Mouse (Mus musculus): ENCODE results near the gene Myo1e. TPM values are rescaled to one million over a fixed set of nuclear protein-coding genes. Genes with fewer than 3 reads are reported as not detected.

The Myo1e gene
- polyA plus RNA-seq, 1 experiment from 2014 or later = 5.9 TPM

DNA sequence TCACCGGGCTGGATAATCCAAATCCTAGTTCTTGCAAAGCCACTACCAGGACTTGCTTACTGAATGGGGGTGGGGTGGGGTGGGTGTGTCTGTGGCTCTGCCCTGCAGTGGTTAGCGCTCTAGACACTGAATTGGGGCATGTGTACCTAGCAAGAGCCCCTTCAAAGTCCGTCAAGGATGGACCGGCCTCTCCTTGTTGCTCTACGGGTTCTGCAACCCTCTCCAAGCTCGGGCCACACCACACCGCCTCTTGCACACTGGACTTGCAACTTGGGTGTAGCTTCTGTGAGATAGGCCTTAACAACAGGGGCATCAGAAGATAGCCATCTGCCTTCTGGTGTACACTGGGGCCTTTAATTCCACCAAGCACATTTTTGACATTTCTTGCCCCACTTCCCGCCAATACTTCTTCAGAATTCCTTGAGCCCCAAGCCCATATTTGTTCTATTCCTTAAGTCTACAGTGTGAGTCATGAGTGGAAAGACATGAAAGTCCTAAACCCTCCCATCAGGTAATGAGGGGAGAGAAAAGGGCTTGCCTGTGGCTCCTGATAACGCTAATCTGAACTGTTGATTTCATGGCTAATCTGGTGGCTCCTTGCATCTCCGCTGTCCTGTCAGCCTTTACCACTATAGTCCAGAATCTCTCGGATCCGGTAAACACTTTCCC lies 67.9 kb downstream of the Myo1e start:
- H3K9me3 ChIP-seq = no peaks in the 10 kb centered on the region
- no peak overlapping the region for H3K4me2 ChIP-seq (replicated peaks)
- no peak for ATAC-seq (replicated peaks)
- H3K4me1 ChIP-seq = peaks cover 3% of the 10 kb centered on the region; the same call in 1 of the 2 replicates
- no peaks in the 10 kb centered on the region for H3K27me3 ChIP-seq
- no peak overlapping the region for H3K9ac ChIP-seq (replicated peaks)
- H3K27ac ChIP-seq (replicated peaks) = no peak overlapping the region
- H3K4me3 ChIP-seq = no peak overlapping the region
- 95% methylated on average over 12 of the region's 12 CpGs for WGBS
- no peaks in the 10 kb centered on the region for H3K36me3 ChIP-seq

DNA sequence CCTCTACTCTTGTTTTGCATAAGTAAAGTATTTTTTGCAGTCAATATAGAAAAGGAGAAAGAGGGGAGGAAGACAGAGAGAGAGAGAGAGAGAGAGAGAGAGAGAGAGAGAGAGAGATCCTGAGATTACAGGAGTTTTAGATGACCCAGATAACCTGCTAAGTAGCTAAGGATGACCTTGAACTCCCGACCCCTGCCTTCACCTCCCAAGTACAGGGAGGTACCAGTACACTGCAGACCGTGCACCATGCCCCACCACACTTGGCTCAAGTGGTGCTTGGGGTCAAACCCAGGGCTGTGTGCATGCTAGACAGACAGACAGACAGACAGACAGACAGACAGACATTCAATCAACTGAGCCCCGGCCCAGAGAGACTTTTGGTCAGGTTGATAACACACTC lies 69.9 kb downstream of the Myo1e start:
- H3K27me3 ChIP-seq = no peaks in the 10 kb centered on the region
- 89% methylated on average over 3 of the region's 3 CpGs for WGBS
- no peak for ATAC-seq (replicated peaks)
- no peak overlapping the region for H3K4me3 ChIP-seq
- no peak overlapping the region for H3K27ac ChIP-seq (replicated peaks)
- no peak overlapping the region for H3K4me2 ChIP-seq (replicated peaks)
- no peaks in the 10 kb centered on the region for H3K36me3 ChIP-seq
- H3K9me3 ChIP-seq = no peaks in the 10 kb centered on the region
- no peaks in the 10 kb centered on the region for H3K4me1 ChIP-seq
- no peak overlapping the region for H3K9ac ChIP-seq (replicated peaks)

DNA sequence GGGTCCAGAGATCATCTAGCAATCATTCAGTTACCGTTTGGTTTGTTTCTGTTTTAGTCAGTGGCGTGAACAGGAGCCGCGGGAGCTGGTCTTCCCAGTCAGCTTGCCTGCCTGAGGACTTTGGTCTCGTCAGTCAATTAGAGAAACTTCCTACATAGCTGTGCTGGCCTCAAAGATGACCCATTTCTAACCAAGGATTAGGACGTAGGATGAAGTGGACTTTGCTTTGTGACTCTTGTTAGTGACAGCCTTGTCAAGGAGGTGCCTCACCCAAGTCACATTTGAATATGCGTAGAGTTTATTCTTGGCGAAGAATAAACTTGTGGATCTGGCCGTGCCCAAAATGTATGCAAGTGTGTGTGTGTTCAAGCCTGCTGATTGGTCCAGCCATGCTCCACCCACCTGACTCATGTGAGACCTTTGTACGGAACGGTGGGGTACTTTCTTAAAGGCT lies 70.4 kb downstream of the Myo1e start:
- Histone ChIP-seq H3K4me3 (no peak overlapping the region), H3K4me2 (replicated peaks) (no peak overlapping the region), H3K36me3 (no peaks in the 10 kb centered on the region), H3K9me3 (no peaks in the 10 kb centered on the region), H3K27ac (replicated peaks) (no peak overlapping the region), H3K27me3 (no peaks in the 10 kb centered on the region), H3K9ac (replicated peaks) (no peak overlapping the region), H3K4me1 (no peaks in the 10 kb centered on the region)
- 82% methylated on average over 11 of the region's 11 CpGs for WGBS
- ATAC-seq (replicated peaks) = no peak

- Histone ChIP-seq H3K9ac (replicated peaks) (no peak overlapping the region), H3K27ac (replicated peaks) (no peak overlapping the region), H3K36me3 (no peaks in the 10 kb centered on the region), H3K27me3 (no peaks in the 10 kb centered on the region), H3K4me3 (no peak overlapping the region), H3K9me3 (no peaks in the 10 kb centered on the region), H3K4me1 (no peaks in the 10 kb centered on the region), H3K4me2 (replicated peaks) (no peak overlapping the region)
- WGBS = 92% methylated on average over 8 of the region's 8 CpGs
- ATAC-seq (replicated peaks) = no peak
Observed at GRCm38 (mm10) chr9:70281407-70281806, 74.3 kb downstream of the Myo1e start.

DNA sequence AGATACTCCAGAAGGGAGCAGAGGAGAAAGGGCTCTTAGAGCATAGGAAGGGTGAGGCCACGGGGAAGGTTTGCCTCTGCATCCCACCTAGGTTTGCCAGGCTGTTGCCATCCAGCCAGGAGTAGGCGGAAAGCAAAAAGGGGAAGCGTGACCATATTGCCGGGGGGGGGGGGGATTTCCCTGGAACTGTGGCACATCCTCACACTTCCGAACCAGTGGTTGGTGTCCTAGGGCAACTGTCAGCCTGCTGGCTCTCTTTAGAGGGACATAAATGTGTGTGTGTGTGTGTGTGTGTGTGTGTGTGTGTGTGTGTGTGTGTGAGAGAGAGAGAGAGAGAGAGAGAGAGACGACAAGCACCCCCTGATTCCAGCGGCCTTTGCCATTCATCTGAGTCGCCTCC lies 75.0 kb downstream of the Myo1e start:
- no peaks in the 10 kb centered on the region for H3K36me3 ChIP-seq
- no peak overlapping the region for H3K4me2 ChIP-seq (replicated peaks)
- no peaks in the 10 kb centered on the region for H3K27me3 ChIP-seq
- H3K4me3 ChIP-seq = no peak overlapping the region
- no peaks in the 10 kb centered on the region for H3K4me1 ChIP-seq
- no peak overlapping the region for H3K9ac ChIP-seq (replicated peaks)
- ATAC-seq (replicated peaks) = no peak
- no peak overlapping the region for H3K27ac ChIP-seq (replicated peaks)
- 84% methylated on average over 8 of the region's 8 CpGs for WGBS
- H3K9me3 ChIP-seq = no peaks in the 10 kb centered on the region

- Histone ChIP-seq H3K4me3 (no peak overlapping the region), H3K4me1 (no peaks in the 10 kb centered on the region), H3K36me3 (no peaks in the 10 kb centered on the region), H3K27me3 (no peaks in the 10 kb centered on the region), H3K27ac (replicated peaks) (no peak overlapping the region), H3K9ac (replicated peaks) (no peak overlapping the region), H3K9me3 (no peaks in the 10 kb centered on the region), H3K4me2 (replicated peaks) (no peak overlapping the region)
- ATAC-seq (replicated peaks) = no peak
- 91% methylated on average over 4 of the region's 4 CpGs for WGBS
Observed at GRCm38 (mm10) chr9:70283151-70283550, 76.0 kb downstream of the Myo1e start.

DNA sequence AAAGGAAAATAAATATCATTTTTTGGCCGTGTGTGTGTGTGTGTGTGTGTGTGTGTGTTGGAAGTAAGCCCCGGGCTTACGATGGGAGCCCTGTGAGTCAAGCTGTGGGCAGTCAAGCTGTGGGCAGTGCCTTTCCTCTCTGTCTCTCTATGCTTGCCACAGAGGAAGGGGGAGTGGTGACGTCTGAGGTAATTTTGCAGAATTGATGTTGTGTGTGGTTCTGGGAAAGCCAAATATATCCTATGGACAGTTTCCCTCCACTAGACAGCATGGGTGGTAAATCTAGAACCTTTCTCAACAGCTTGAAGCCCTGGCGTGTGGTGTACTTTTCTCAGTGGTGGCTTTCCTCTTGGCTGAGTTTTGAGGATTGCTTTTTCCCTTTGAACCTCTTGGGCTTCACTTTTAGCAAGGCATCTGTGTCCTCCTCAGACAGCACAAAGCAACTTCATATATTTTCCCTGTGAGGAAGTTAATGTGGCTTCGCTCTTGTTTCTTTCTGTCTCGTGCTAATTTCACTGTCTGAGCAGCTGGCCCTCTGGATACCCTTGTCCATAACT lies 77.5 kb downstream of the Myo1e start:
- Histone ChIP-seq H3K9me3 (no peaks in the 10 kb centered on the region), H3K27ac (replicated peaks) (no peak overlapping the region), H3K4me1 (no peaks in the 10 kb centered on the region), H3K9ac (replicated peaks) (no peak overlapping the region), H3K27me3 (no peaks in the 10 kb centered on the region), H3K4me2 (replicated peaks) (no peak overlapping the region), H3K4me3 (no peak overlapping the region), H3K36me3 (no peaks in the 10 kb centered on the region)
- WGBS = 85% methylated on average over 7 of the region's 7 CpGs
- no peak for ATAC-seq (replicated peaks)

DNA sequence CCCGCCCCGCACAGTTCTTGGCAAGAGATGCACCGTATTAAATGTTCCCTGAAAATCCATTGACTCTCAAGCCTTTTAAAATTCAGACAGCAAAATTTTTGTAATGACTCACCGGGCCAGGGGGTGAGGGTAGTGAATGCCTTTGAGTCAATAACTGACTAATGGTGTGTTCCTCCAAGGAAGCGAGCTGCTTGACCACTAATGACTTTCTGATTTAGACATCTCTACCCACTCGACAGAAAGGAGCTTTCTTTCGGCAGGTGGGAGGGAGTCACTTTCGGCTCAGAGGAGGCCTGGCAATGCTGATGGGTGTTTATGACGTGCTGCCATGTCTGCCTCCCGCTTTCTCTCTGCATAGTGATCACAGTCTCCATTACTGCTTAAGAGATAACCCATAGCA lies 83.6 kb downstream of the Myo1e start:
- peak overlapping the region; percentile 25; the same call in 1 of the 2 replicates for H3K27ac ChIP-seq (replicated peaks)
- no peak overlapping the region for H3K9ac ChIP-seq (replicated peaks)
- H3K27me3 ChIP-seq = no peaks in the 10 kb centered on the region
- WGBS = 39% methylated on average over 10 of the region's 10 CpGs
- no peaks in the 10 kb centered on the region for H3K9me3 ChIP-seq
- no peak overlapping the region for H3K4me3 ChIP-seq
- H3K36me3 ChIP-seq = no peaks in the 10 kb centered on the region
- H3K4me2 ChIP-seq (replicated peaks) = no peak overlapping the region
- H3K4me1 ChIP-seq = peaks cover 11% of the 10 kb centered on the region
- no peak for ATAC-seq (replicated peaks)

DNA sequence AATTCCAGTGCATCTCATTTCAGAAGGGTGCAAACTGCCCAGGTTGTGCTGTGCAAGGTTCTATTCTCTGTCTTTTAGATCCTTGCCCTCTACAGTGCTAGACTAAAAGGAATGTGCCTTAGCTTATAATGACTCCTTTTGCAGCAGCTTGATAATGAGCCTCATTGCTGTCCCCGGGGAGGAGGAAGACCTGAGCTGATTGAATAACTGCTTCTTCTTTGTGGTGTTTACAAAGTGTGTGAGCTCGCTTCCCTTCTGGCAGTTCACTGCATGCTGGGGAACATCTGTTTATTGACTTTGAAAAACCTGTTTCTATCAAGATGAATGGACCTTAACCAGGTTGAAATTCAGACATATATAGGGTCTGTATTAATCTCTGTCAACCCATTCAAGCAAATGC lies 89.8 kb downstream of the Myo1e start:
- H3K27me3 ChIP-seq = no peaks in the 10 kb centered on the region
- ATAC-seq (replicated peaks) = no peak
- no peak overlapping the region for H3K27ac ChIP-seq (replicated peaks)
- no peak overlapping the region for H3K4me2 ChIP-seq (replicated peaks)
- WGBS = 11% methylated on average over 2 of the region's 2 CpGs
- H3K36me3 ChIP-seq = no peaks in the 10 kb centered on the region
- H3K9ac ChIP-seq (replicated peaks) = no peak overlapping the region
- H3K4me3 ChIP-seq = no peak overlapping the region
- peaks cover 13% of the 10 kb centered on the region for H3K4me1 ChIP-seq
- H3K9me3 ChIP-seq = no peaks in the 10 kb centered on the region

DNA sequence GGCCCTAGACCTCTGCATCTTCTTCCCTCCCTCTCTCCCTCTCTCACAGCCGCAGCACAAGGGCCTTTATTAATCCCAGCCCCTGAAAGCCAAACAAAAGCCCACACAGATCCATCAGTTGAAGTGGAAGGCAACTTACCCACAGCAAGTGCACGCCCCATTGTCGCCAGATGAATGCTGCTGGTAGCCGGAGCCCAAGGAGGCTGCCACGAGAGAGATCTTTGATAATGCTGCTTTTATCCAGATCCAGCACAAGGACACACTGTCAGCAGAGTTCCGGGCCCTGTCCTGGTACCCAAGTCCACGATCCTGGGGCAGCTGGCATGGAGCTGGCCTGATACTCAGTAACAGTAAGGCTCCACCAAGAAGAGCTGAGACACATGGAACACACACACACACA lies 91.1 kb downstream of the Myo1e start:
- no peak overlapping the region for H3K9ac ChIP-seq (replicated peaks)
- H3K36me3 ChIP-seq = no peaks in the 10 kb centered on the region
- H3K4me3 ChIP-seq = no peak overlapping the region
- no peaks in the 10 kb centered on the region for H3K27me3 ChIP-seq
- no peak for ATAC-seq (replicated peaks)
- H3K4me1 ChIP-seq = peaks cover 13% of the 10 kb centered on the region
- H3K9me3 ChIP-seq = no peaks in the 10 kb centered on the region
- H3K27ac ChIP-seq (replicated peaks) = no peak overlapping the region
- 6% methylated on average over 7 of the region's 7 CpGs for WGBS
- no peak overlapping the region for H3K4me2 ChIP-seq (replicated peaks)

DNA sequence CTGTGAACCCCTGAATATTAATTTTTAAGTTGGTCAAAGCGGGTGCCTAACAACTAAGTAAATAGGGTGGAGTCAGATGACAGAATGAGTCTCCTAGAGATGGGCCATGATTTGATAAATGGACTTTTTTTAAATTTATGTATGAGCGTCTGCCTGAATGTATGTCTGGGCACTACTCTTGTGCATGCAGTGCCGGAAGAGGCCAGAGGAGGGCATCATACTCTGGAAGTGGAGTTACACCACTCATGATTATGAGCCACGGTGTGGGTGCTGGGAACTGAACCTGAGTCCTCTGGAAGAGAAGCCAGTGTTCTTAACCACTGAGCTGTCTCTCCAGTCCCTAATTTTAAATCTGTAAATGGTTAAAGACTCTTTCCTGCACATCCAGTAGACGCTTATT lies 93.6 kb downstream of the Myo1e start:
- ATAC-seq (replicated peaks) = no peak
- H3K27ac ChIP-seq (replicated peaks) = no peak overlapping the region
- H3K9me3 ChIP-seq = no peaks in the 10 kb centered on the region
- H3K36me3 ChIP-seq = no peaks in the 10 kb centered on the region
- H3K9ac ChIP-seq (replicated peaks) = no peak overlapping the region
- peaks cover 13% of the 10 kb centered on the region for H3K4me1 ChIP-seq
- WGBS = 94% methylated on average over 5 of the region's 5 CpGs
- H3K4me3 ChIP-seq = no peak overlapping the region
- no peaks in the 10 kb centered on the region for H3K27me3 ChIP-seq
- H3K4me2 ChIP-seq (replicated peaks) = no peak overlapping the region

DNA sequence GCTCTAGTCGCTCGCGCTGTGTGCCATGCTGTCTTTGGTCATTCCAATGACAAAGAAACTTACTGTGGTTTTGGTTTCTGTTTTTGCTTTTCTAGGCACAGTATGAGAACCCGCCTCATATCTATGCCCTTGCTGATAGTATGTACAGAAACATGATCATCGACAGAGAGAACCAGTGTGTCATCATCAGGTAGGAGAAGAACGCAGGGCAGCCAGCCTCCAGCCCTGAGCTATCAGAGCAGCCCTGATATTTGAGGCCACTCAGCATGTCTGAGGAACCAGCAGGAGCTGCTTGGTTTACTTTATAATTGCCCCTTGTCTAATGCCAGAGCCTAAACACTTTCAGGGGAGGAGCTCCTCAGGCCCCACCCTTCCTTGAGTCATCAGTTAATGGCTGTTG lies 94.4 kb downstream of the Myo1e start:
- ATAC-seq (replicated peaks) = no peak
- no peaks in the 10 kb centered on the region for H3K36me3 ChIP-seq
- no peaks in the 10 kb centered on the region for H3K27me3 ChIP-seq
- H3K4me3 ChIP-seq = no peak overlapping the region
- H3K4me2 ChIP-seq (replicated peaks) = no peak overlapping the region
- H3K9me3 ChIP-seq = no peaks in the 10 kb centered on the region
- 97% methylated on average over 6 of the region's 6 CpGs for WGBS
- no peak overlapping the region for H3K9ac ChIP-seq (replicated peaks)
- H3K4me1 ChIP-seq = peaks cover 13% of the 10 kb centered on the region
- H3K27ac ChIP-seq (replicated peaks) = no peak overlapping the region

- WGBS = 94% methylated on average over 8 of the region's 8 CpGs
- Histone ChIP-seq H3K9ac (replicated peaks) (no peak overlapping the region), H3K9me3 (no peaks in the 10 kb centered on the region), H3K4me2 (replicated peaks) (no peak overlapping the region), H3K36me3 (no peaks in the 10 kb centered on the region), H3K27me3 (no peaks in the 10 kb centered on the region), H3K27ac (replicated peaks) (no peak overlapping the region), H3K4me3 (no peak overlapping the region), H3K4me1 (no peaks in the 10 kb centered on the region)
- no peak for ATAC-seq (replicated peaks)
Observed at GRCm38 (mm10) chr9:70304901-70305300, 97.8 kb downstream of the Myo1e start.
